Mouse (Mus musculus) limb, embryonic 14.5 days (tissue): ENCODE data around the gene Dst. TPM values are rescaled to one million over a fixed set of nuclear protein-coding genes. Genes with fewer than 3 reads are reported as not detected.

Experiments used
- ATAC-seq: fragments of 200-750 bp; cut with Nextera tagmentation; 2 replicates; pipeline ENCODE4 v1.8.0; 2017; ENCODE audit warnings: low read depth, moderate number of reproducible peaks, moderate TSS enrichment; ENCODE audit not compliant: low FRiP score
- DNase-seq: peaks from one replicate; pipeline ENCODE4 v3.0.0-alpha.2; 2015; ENCODE audit warnings: low spot score
- H3K27ac ChIP-seq: fragments of 300-500 bp; sonication (generic); replicated peaks from 2 replicates; pipeline ENCODE4 v1.5.1; 2014; ENCODE audit warnings: low read depth, mild to moderate bottlenecking, low read length, moderate library complexity, mixed read lengths
- H3K27me3 ChIP-seq: fragments of 300-500 bp; sonication (generic); 2 replicates; pipeline ENCODE4 v1.6.1; 2014; ENCODE audit warnings: low read length, mixed read lengths; ENCODE audit not compliant: control insufficient read depth, insufficient read depth
- H3K36me3 ChIP-seq: fragments of 300-500 bp; sonication (generic); 2 replicates; pipeline ENCODE4 v1.6.1; 2014; ENCODE audit warnings: mild to moderate bottlenecking, low read length, moderate library complexity, mixed read lengths; ENCODE audit not compliant: control insufficient read depth, insufficient read depth
- H3K4me1 ChIP-seq: fragments of 300-500 bp; sonication (generic); 2 replicates; pipeline ENCODE4 v1.6.1; 2014; ENCODE audit warnings: antibody characterized with exemption, low read length, mixed read lengths; ENCODE audit not compliant: control insufficient read depth, insufficient read depth
- H3K4me2 ChIP-seq: fragments of 300-500 bp; sonication (generic); replicated peaks from 2 replicates; pipeline ENCODE4 v1.6.1; 2014; ENCODE audit warnings: low read depth, mild to moderate bottlenecking, low read length, moderate library complexity; ENCODE audit not compliant: severe bottlenecking
- H3K4me3 ChIP-seq: fragments of 300-500 bp; sonication (generic); replicated peaks from 2 replicates; pipeline ENCODE4 v1.5.1; 2014; ENCODE audit warnings: low read length
- H3K9ac ChIP-seq: fragments of 300-500 bp; sonication (generic); 2 replicates; pipeline ENCODE4 v1.6.1; 2014; ENCODE audit warnings: mild to moderate bottlenecking, low read depth, low read length, moderate library complexity; ENCODE audit not compliant: severe bottlenecking
- H3K9me3 ChIP-seq: fragments of 300-500 bp; sonication (generic); 2 replicates; pipeline ENCODE4 v1.6.1; 2016; ENCODE audit warnings: low read length; ENCODE audit not compliant: control insufficient read depth
- POLR2A ChIP-seq: fragments of 200-500 bp; IDR thresholded peaks from 2 replicates; pipeline ENCODE4 v1.8.0; 2012; ENCODE audit warnings: inconsistent platforms, mild to moderate bottlenecking, moderate library complexity, borderline replicate concordance; ENCODE audit not compliant: insufficient read depth, insufficient read length; ENCODE audit errors: extremely low read depth
- WGBS: fragments of 180-500 bp; shearing (Covaris S2); extraction: QIAGEN DNeasy Blood & Tissue Kit; methylation state at CpG from one replicate; pipeline ENCODE4 v1.1.7; 2014; 5-methylcytosine and 5-hydroxymethylcytosine counted together
- polyA plus RNA-seq, 2 experiments: library from polyadenylated mRNA; depleted of rRNA in 1 of 2; stranded (reverse) in 1 of 2; unstranded in 1 of 2; fragments of >200 nt; fragmentation: Nextera tagmentation in 1 of 2; extraction: Ambion mirVana in 1 of 2; gene quantifications; 2 replicates each; pipeline versions ENCODE4 v1.2.1 to v1.2.3; 2012 to 2014

Dst gene
- polyA plus RNA-seq, 2 experiments = 34.9 to 42.5 TPM

DNA sequence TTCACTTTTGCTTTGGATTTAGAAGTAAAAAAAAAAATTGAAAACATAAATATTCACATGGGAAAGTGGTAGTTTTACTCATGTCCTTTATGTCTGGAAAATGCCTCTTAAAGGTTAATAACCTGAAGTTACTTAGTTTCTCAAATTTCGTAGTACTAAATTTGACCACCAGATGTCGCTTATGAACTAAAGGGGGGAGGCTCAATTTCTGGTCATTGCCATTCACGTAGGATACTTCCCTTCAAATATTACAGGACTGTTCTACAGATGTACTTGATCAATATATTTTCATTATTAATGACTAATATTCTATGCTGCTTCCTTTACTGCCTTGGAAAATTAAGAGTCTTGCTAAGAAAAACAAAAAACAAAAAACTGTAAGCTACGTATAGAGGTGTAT is 293.5 kb downstream of the Dst start:
- peaks cover 63% of the 10 kb centered on the region for H3K36me3 ChIP-seq
- peak; percentile 37 for DNase-seq
- no peaks in the 10 kb centered on the region for H3K9me3 ChIP-seq
- ATAC-seq = no peak
- H3K4me1 ChIP-seq = no peaks in the 10 kb centered on the region
- no peaks in the 10 kb centered on the region for H3K27me3 ChIP-seq
- no peak overlapping the region for H3K4me2 ChIP-seq
- 41% methylated on average over 4 of the region's 4 CpGs for WGBS
- no peak overlapping the region for H3K4me3 ChIP-seq
- no peak overlapping the region for H3K27ac ChIP-seq
- no peak for TF ChIP-seq POLR2A
- H3K9ac ChIP-seq = no peak overlapping the region

DNA sequence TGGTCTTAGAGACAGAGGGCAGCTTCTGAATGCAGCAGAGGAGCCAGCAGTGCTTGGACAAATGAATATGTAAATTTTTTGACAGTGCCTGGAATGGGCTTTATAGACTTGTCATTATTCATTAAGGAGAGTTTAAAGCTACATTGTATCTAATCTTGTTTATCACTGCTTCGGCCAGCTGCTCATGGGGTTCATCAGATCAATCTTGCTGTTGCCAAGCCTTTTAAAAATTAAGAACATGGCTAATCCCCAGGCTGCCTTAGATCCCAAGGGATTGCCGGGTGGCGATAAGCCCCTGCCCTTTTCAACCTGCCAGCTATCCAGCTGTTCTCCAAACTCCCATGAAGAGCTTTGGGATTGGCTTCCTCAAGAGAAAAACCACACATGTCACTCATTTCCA is 303.7 kb downstream of the Dst start:
- Histone ChIP-seq H3K27ac (no peak overlapping the region), H3K4me2 (no peak overlapping the region), H3K27me3 (no peaks in the 10 kb centered on the region), H3K9ac (no peak overlapping the region), H3K36me3 (peaks cover 55% of the 10 kb centered on the region), H3K4me3 (no peak overlapping the region), H3K9me3 (no peaks in the 10 kb centered on the region), H3K4me1 (no peaks in the 10 kb centered on the region)
- no peak for DNase-seq
- WGBS = 82% methylated on average over 3 of the region's 3 CpGs
- no peak for ATAC-seq
- no peak for TF ChIP-seq POLR2A

DNA sequence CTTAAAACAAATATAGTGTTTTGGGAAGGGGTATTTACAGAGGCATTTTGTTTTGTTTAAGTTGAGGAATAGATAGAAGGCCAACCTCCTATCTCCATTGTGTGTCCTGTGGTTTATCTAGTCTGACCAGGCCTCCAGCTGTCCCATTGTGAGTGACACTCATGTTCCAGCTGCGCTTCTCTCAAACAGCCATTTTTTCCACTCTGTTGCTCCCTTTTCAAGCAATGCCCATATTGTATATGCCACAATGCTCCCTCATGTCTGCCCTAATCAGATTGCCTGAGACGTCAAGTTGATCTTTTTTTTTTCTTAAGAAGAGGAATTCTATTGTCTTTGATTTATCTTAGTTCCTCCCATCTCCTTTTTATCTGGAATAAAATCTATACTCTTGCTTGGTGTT is 308.4 kb downstream of the Dst start:
- Histone ChIP-seq H3K4me3 (no peak overlapping the region), H3K9ac (no peak overlapping the region), H3K36me3 (peaks cover 53% of the 10 kb centered on the region), H3K4me2 (no peak overlapping the region), H3K27ac (no peak overlapping the region), H3K27me3 (no peaks in the 10 kb centered on the region), H3K9me3 (no peaks in the 10 kb centered on the region), H3K4me1 (no peaks in the 10 kb centered on the region)
- DNase-seq (no peak), ATAC-seq (no peak)
- no peak for TF ChIP-seq POLR2A
- 97% methylated on average over 2 of the region's 2 CpGs for WGBS

DNA sequence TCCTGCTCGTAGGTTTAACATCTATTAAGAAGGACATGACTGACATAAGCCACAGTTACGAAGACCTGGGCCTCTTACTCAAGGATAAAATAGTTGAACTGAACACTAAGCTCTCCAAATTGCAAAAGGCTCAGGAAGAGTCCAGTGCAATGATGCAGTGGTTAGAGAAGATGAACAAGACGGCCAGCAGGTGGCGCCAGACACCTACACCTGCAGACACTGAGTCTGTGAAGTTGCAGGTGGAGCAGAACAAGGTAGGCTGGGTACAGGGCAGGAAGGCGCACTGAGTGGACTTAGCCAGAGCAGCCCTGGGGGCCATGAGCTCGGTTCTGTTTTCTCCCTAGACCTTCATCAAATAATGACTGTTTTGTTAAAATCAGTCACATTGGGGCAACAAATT is 310.3 kb downstream of the Dst start:
- H3K9me3 ChIP-seq = no peaks in the 10 kb centered on the region
- no peak overlapping the region for H3K27ac ChIP-seq
- H3K4me1 ChIP-seq = no peaks in the 10 kb centered on the region
- WGBS = 30% methylated on average over 6 of the region's 6 CpGs
- ATAC-seq = no peak; the same call in 1 of the 2 replicates
- no peaks in the 10 kb centered on the region for H3K27me3 ChIP-seq
- TF ChIP-seq POLR2A = no peak
- H3K36me3 ChIP-seq = peaks cover 41% of the 10 kb centered on the region
- no peak overlapping the region for H3K4me3 ChIP-seq
- no peak overlapping the region for H3K4me2 ChIP-seq
- DNase-seq = peak; percentile 78
- no peak overlapping the region for H3K9ac ChIP-seq

DNA sequence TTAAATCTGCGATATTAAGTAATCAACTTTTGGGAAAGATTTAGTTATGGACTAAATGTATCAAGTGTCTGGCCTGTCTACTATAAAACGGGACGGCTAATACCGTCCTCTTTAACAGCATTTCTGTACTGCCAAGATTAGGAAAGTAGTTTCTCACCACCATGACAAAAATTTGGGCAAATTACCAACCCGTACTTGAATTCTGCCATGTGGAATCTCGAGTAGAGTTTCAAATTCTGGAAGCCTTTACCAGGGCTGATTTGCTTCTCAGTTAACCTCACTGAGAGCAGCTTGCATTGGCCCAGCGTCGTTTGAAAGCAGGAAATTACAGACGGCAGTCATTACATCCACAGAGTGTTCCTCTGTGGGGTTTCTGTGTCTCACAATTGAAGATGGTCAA is 310.8 kb downstream of the Dst start:
- ATAC-seq = no peak
- no peak for DNase-seq
- Histone ChIP-seq H3K27ac (no peak overlapping the region), H3K9me3 (no peaks in the 10 kb centered on the region), H3K4me2 (no peak overlapping the region), H3K4me1 (no peaks in the 10 kb centered on the region), H3K4me3 (no peak overlapping the region), H3K36me3 (peaks cover 40% of the 10 kb centered on the region), H3K9ac (no peak overlapping the region), H3K27me3 (no peaks in the 10 kb centered on the region)
- TF ChIP-seq POLR2A = no peak
- WGBS = 81% methylated on average over 9 of the region's 9 CpGs

DNA sequence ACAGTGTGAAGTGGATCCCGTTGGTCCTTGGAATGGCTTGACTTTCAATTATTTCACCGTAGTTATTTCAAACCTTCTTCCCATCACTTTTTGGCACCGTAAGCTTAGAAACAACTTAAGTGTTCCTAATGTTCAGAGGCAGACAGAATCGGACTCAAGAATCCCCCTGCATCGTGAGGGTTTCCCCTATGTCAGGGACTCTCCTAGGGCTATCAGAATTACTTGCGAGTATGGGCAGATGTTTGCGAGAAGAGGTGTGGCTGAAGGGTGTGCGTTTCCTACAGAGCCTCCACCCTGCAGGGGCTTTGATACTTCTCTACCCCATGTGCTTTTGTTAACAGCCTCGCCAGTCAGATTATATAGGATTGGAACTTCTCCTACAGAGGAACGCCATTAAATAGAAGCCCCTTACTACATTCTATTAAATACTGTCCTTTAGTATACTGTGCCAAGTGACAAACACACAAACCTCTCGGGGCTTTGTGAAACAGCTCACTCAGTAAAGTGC is 312.1 kb downstream of the Dst start:
- Histone ChIP-seq H3K27me3 (no peaks in the 10 kb centered on the region), H3K4me1 (no peaks in the 10 kb centered on the region), H3K36me3 (peaks cover 39% of the 10 kb centered on the region), H3K4me2 (no peak overlapping the region), H3K4me3 (no peak overlapping the region), H3K27ac (no peak overlapping the region), H3K9me3 (no peaks in the 10 kb centered on the region), H3K9ac (no peak overlapping the region)
- ATAC-seq = no peak
- TF ChIP-seq POLR2A = no peak
- 78% methylated on average over 11 of the region's 11 CpGs for WGBS
- DNase-seq = no peak
